Mouse (Mus musculus): Measurements from ENCODE around the gene Agbl1. TPM values are rescaled to one million over a fixed set of nuclear protein-coding genes. Genes with fewer than 3 reads are reported as not detected.

Gene Agbl1
- polyA plus RNA-seq, 1 experiment: not detected

DNA sequence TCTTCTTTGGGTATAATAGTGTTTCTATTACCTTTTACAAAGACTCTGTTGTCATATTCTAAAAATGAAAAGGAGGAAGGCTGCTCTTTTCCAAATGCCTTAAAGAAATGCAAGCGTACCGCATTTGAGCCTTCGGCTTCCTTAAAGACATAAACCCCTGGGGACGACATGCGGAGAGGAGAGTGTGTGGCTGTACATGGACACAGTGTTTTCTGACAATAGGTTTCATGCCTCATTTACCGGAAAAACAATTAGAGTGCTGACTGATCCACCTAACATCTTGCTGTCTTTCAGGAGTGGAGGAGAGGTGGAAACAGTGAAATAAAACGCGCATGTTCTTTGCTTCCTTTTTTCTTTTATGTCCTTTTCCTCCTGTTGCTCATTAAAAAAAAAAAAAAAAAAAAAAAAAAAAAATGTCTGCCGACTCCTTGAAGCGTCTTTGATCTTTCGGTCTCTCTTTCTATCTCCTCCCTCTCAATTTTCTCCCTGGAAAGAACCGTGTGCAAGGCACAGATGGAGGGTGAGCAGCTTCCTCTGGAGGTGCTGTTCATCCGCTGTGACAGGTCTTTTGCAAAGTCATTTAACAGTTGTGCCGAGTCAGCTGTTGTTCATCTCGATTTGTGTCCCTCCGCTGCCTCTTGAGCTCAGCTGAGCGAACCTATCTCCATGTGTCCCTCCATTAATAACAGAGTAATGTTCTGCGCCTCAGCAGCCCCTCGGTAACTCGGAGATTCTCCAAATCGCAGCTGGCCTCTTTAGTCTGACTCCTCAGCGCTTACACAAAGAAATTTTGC lies 659.9 kb downstream of the Agbl1 start:
- DNase-seq (ENCODE audit: low read depth, low spot score): no peak
- WGBS: 76% methylated on average over 22 of the region's 22 CpGs

DNA sequence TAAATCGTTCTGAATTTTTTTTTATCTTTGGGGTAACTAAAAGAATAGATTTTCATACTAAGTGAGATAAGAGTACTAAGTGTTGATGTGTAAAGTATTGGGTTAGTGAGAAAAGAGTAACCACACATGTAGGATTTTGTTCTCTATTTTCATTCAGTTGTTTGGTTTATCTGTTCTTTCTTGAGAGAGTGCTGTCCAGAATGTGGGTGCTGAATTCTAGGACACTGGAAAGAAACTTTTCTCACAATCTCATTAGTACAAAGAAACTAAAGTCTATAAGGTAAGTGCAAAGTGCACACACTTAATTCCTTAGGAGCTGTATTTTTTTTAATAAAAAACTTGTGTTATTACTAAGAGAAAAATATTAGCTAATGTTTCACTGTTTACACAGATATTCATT lies 674.4 kb downstream of the Agbl1 start:
- DNase-seq (ENCODE audit: low read depth, low spot score): no peak
- whole genome bisulfite sequencing: 88% methylated on average over 1 of the region's 1 CpGs

DNA sequence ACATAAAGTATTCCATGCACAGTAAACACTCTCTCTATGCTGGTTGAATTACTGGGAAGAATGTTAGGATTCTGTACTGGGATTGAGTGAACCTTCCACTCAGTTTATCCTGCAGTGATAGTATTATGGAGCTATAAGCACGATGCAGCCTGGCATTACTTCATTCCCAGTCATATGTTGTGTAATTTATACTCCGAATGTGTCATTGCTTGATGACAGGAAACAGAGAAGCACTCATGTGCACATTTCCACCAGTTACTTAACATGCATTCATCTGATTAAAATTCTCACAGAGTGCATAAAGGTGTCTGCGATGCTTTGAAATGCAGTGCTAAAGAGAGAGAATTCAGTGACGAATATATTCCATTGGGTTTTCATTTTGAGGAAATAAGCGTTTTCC lies 682.0 kb downstream of the Agbl1 start:
- no peak for DNase-seq (ENCODE audit: low read depth, low spot score)
- WGBS: 78% methylated on average over 5 of the region's 5 CpGs

DNA sequence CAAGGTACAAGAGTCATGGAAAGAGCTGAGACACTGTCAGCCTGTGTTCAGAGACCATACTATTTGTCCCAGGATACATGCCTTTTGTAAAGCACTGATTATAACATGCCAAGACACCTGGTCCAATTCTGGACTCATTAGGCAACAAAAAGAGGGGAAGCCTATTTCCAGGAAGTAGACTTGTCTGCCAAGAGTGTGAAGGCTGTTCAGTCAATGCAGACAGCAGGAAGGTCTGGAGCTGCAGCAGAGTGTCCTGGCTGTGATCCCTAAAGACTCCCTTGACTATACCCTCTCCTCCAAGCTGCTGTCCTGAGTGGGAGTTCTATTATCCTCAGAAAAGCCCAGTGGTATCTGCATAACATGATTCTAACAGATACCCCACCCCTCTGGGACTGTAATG lies 689.2 kb downstream of the Agbl1 start:
- DNase-seq (ENCODE audit: low read depth, low spot score): no peak

DNA sequence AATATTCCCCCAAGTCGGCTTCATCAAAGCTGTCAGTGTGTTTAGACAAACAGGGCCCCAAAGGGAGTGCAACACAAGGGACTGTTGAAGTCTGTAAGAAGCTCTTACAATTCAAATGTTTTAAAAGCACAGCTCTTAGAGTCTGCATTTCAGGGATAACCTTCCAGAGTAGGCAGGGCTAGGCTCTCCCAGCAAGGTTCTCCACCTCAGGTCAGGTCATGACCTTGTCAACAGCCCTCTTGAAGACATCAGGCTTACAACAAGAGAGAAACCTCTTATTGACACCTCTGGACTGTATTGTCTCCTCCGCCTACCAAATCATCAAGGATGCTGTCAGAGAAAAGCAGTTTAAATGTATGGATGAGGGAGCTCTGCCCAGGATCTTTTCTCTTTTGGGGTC lies 692.0 kb downstream of the Agbl1 start:
- DNase-seq (ENCODE audit: low read depth, low spot score): no peak
- 49% methylated on average over 2 of the region's 2 CpGs for WGBS

DNA sequence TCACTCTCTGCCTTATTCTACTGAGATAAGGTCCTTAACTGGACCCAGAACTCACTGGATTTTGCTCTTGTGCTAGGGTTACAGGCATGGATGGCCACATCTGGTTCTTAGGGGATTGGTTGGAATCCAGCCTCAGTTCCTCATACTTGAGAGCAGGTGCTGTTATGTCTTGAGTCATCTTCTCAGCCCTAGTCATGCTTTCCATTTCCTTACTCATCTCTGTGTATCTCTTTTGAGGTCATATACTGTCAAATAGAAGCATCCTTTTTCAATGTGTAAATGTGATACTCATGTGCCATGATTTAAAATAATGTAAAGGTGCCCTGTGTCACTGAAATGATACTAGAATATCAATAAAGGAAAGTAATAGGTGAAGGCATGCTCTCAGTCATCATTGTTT lies 705.5 kb downstream of the Agbl1 start:
- no peak for DNase-seq (ENCODE audit: low read depth, low spot score)

DNA sequence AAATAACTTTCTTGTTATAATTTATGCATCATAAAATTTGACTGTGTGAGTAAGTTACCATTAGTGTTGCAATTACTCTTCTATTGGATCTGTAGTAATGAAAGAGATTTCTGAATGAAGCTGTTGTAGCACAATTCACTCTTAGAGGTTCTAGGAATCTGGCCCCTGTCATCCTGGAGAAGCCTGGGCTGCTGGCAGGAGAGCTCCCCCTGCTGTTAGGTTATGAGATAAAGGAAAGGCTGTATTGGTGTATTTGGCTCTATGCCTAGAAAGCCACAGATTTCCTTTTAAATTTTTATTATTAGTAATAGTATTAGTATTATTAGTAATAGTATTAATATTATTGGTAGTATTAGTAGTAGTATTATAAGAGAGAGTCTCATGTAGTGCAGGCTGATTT lies 711.8 kb downstream of the Agbl1 start:
- DNase-seq (ENCODE audit: low read depth, low spot score): no peak

DNA sequence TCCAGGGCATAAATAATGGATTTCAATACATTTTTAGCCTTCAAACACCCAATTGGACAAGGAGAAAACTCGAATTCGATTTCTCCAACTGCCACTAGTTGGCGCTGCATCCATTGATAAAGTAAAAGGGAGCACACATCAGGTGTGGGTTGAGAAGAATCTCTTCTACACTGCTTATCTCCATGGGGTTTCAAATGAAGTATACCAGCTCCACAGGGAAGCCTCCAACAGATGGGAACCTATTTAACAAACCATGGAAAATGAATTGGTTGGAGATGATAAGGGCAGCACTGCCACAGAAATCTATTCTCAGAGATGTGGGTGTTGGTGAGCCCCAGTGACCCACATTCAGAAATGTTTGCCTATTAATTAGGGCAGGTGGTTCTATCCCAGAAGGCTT lies 741.6 kb downstream of the Agbl1 start:
- DNase-seq (ENCODE audit: low read depth, low spot score): no peak
- WGBS: 21% methylated on average over 3 of the region's 3 CpGs

DNA sequence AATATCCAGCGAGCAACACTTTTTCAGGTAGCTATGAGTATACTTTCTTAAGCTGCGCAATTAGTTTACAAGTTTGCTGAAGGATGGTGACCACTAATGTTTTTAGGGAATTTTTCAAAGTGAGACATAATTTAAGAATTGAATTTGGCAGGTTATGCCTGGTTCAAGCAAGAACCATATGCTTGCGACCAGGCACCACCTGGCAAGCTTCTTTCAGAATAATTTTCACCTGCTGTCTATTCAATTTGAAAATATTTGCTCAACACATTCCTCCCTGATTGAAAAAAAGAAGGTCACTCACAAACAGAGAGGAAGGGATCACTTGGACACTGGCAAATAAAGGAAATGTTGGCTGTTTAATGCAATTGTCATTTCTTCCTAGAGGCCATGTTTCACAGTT lies 779.9 kb downstream of the Agbl1 start:
- 73% methylated on average over 3 of the region's 3 CpGs for WGBS
- DNase-seq (ENCODE audit: low read depth, low spot score): no peak

DNA sequence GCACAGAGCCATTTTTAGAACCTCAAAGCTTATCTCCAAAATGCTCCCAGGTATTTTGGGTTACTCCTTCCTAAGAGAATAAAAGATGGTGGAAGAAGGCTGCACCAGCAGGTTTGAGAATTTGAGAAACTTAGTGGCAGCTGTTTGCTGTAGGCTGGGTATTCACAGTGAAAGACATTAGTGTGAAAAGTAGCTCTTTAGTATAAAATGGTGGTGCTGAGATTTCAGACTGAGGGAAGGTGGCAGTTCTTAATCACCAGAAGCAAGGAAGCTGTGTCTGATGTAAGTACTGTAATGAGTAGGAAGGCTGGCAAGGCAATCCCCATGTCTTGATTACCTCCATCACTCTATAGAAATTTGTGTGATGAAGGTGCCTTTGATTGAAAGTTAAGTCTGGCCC lies 799.3 kb downstream of the Agbl1 start:
- DNase-seq (ENCODE audit: low read depth, low spot score): no peak

DNA sequence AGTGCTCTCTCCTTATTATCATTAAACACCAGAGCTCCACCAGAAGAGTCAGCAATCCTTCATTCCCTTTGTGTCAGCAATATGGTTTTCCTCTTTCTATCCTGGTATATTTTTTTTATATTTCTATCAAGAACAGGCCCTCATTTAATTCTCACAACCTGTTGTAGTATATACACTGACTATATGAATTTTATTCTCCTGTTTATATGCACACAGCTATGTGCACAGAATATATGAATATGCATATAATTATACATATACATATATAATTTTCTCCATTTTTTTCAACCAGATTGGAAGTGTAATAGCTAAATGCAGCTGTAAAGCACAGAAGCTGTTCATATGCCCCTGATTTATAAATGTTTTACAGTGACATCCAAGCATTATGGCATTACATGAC lies 846.3 kb downstream of the Agbl1 start:
- no peak for DNase-seq (ENCODE audit: low read depth, low spot score)

DNA sequence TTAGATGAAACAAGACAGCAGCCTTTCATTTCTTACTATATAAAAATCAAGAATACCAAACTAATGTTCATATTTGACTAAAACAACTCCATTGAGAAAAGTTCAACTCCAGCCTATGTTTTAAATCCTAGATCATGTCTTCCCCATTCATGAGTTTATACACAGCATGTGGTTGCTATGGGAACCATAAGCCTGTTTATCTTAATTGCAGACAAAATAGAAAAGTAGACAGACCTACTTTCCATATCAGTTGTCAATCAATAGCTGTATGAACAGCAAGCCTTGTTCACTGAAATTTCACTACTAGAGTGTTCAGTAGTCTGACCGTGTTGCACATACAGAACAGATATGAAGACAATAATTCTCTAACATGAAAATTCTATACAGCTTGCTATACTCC lies 857.6 kb downstream of the Agbl1 start:
- DNase-seq (ENCODE audit: low read depth, low spot score): no peak
- WGBS: 85% methylated on average over 1 of the region's 1 CpGs

DNA sequence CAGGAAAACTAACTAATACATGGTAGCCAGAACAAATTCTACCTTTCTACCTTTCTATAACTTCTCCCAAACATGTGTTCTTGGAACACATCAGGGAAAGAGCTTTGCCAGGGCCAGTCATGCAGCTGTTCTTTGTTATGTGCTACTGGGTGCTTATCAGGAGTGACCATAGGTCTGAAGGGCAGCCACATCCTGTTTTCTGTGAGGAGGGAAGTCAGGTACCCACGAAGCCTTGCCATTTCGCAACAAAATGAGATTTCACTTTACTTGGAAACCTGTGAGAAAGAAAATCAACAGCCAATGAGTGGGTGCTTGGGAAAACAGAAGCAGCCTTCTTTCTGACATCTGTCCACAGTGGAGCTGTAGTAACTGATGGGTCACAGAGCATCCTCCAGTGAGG lies 865.5 kb downstream of the Agbl1 start:
- 60% methylated on average over 2 of the region's 2 CpGs for WGBS
- no peak for DNase-seq (ENCODE audit: low read depth, low spot score)

DNA sequence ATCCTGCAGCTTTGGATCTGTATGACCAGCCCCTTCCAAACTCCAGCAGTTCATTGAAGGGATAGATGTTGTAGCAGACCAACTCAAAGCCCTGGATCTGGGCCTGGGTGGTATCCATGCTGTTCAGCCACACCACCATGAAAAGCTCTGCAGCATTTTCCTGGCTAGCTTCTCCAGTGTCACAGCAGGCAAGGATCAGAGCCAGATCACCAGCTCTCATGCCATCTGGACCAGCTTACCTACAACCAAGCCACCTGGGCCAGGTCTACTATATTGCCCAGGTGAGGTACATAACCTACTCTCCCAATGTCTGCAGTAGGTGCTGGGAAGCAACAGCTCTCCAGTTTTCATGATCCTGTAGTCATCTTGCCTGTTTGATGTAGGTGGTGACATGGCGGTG lies 884.3 kb downstream of the Agbl1 start:
- 100% methylated on average over 1 of the region's 1 CpGs for WGBS
- DNase-seq (ENCODE audit: low read depth, low spot score): no peak

DNA sequence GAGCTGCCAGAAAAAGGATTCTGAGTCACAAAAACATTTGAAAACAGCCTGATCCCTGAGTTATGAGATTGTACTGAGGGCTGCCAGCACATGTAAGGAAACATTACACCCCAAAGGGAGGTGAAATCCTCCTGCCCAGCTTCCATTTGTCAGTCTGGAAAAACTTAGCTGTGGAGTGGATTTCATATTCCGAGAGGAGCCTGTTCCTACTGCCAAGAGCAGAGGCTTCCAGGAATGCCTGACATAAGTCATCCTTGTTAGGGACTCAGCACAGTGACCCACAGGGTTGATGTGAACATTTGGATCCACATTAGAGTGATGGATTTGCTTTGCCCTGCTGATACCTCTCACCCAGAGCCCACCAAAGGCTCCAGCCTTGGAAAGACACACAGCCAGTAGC lies 899.4 kb downstream of the Agbl1 start:
- no peak for DNase-seq (ENCODE audit: low read depth, low spot score)
- 36% methylated on average over 1 of the region's 1 CpGs for WGBS

DNA sequence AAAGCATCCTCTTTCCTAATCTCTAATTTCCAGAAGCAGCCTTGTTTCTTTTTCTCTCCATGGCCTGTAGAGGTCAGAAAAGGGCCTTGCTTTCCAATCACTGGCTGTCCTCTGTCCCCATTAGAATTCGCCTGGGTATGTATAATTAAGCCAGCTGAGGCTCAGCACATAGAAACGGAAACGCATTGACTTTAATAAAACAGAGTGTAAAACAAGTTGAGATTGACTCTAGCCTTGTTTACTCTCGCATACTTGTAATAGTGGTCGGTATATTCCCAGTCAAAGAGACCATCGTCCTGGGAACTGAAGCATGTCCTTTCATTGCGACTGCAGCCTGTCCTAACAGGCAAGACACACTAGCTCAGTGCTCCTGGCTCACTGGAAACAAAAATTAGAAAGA lies 902.3 kb downstream of the Agbl1 start:
- 15% methylated on average over 7 of the region's 7 CpGs for WGBS
- no peak for DNase-seq (ENCODE audit: low read depth, low spot score)

DNA sequence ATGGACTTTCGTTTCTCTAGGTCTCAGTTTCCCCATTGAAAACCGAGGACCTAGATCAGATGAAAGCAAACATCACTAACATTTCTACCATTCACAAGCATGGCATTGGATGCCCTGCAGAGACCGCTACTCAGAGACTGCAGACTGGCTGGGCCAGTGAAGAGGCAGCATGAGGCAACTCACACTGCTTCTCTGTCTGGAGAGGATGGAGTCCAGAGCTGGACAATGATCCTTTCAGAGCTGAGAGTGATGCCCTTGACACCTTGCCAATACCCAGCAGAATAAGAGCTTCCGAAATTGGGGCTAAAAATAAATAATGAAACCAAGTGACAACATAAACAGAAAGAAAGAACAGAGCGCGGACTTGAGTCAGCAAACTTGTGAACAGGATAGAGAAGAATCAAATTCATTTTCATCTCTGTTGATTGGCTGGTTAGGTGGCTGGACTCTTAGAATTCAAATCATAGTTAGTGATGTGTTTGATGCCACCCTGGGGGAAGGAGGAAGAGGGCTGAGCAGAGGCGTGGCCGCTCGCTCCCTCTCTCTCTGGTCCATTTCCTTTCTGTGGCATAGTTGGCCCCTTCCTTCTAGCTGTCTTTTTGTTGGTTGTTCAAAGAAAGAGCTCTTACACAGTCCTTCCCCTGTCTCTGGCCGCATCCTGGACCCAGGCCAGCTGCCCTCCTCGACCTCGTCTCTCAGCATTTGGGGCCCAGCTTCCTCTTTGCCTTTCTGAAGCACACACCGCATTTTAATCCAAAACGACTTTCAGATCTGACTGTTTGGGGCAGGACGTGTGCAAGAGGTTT lies 903.1 kb downstream of the Agbl1 start:
- no peak for DNase-seq (ENCODE audit: low read depth, low spot score)

DNA sequence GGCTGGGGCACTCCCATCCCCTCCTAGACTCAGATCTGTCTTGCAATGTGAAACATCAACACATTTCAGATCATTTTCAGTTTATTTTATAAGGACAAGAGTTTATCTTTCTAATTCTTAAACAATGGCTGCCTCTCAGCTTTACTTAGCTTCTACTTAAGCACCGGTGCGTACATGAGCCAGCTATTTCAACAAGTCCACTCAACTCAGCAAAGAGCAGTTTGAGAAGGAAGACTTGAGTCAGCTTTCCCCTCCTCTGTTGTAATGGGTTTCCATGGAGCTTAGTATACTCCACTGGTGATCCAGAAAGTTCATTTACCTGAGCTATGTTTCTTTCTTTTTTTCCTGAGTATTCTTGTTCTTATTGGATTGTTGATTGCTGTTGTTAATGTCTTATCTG lies 905.2 kb downstream of the Agbl1 start:
- 81% methylated on average over 2 of the region's 2 CpGs for WGBS
- no peak for DNase-seq (ENCODE audit: low read depth, low spot score)

More for the DNA sequence above, 903.1 kb downstream of the Agbl1 start:
- 54% methylated on average over 15 of the region's 15 CpGs for WGBS

DNA sequence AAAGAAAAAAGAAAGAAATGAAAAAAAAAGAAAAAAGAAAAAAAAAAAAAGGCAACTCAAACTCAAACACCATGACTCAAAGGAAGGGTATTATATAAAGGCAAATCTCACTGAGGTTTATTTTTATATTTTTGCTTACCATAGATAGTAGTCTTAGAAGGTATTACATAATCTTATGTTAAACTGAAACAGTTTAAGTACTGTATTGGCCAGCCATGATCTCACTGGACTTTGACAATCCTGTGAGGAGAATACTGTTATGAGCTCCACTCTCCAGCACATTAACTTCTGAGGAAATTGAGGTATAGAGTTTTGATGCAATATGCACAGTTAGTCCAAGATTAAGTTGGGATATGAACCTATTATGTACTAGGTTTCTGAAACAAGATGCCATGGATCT lies 909.0 kb downstream of the Agbl1 start:
- no peak for DNase-seq (ENCODE audit: low read depth, low spot score)

DNA sequence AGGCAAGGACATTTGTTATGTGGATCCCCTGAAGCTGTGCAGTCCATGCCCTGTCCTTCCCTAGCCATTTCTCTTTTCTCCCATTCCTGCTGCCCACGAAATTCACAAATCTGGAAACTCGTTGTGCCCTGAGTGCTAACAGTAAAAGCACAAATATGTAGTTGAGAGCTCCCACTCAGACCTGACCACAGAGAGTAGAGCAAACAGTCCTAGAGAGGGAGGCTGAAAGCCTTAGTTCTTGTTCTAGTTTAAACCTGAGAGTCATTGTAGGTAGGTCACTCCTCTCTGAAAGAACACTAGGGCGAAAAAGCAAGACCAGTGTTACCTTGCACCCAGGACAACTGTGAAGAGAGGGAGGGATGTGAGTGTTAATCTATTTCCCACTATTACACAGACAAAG lies 917.8 kb downstream of the Agbl1 start:
- 43% methylated on average over 3 of the region's 3 CpGs for WGBS
- no peak for DNase-seq (ENCODE audit: low read depth, low spot score)

DNA sequence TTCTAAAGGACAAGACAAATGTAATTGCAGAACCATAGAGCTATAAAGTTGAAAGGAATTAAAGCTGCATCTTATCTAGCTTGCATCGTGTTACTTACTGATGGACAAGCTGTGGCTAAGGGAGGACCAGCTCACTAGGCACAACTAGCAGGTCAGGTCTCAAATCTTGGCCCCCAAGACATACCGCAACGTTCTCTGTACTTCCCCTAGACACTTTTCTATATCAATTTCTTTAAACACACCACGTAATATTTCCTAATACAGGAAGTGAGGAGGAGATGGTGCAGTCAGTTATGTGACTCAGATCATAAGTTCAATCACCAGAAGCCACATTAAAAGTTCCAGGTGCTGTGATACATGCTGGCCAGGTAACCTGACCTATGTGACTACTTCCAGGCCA lies 919.1 kb downstream of the Agbl1 start:
- WGBS: 68% methylated on average over 4 of the region's 4 CpGs
- no peak for DNase-seq (ENCODE audit: low read depth, low spot score)

DNA sequence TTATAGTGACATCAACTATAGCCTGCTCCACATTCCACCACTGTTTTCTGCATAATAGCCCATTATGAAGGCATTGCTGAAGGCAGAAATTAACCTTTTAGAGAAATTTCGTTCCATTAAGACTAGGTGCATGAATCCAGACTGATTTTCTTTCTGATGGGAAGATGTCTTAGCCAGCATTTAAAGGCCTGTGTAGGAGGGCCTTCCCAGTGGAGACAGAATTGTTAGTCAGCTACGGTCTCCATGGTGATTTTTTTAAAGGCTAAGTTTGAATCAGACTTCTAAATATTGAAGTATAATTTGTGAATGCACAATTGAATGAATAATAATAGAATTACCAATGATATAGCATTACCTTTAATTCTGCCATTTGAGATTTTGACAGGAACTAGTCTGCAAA lies 920.2 kb downstream of the Agbl1 start:
- DNase-seq (ENCODE audit: low read depth, low spot score): no peak
- WGBS: 65% methylated on average over 2 of the region's 2 CpGs
